Mouse (Mus musculus) heart, adult 2 months (tissue): ENCODE data around the gene Cpne9.

Experiments used
- CTCF ChIP-seq: fragments of 200-600 bp; IDR thresholded peaks from 2 replicates; pipeline ENCODE4 v1.8.1; 2022; ENCODE audit warnings: antibody characterized with exemption, mild to moderate bottlenecking, moderate library complexity
- POLR2A ChIP-seq: fragments of 200-500 bp; IDR thresholded peaks from 2 replicates; pipeline ENCODE4 v1.6.1; 2011; ENCODE audit warnings: mild to moderate bottlenecking, low read depth, low read length, control low read depth; ENCODE audit not compliant: insufficient read depth

DNA sequence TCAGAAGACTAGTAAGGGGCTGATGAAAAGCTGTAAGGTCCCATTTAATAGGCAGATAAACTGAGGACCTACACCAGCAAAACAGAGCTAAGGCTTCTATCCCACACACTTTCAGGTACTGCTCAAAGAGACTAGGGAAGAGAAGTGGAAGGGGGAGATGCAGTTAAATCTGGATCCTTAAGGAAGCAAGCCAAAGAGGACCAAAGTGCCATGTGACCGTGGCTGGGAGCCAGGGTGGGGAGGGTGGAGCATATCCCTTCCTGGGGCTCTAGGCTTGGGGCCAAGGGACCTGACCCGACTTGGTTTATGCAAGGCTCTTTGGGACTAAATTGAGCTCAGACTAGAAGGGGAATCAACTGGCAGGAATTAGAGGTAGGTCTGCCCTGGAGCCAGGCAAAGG lies 62.2 kb downstream of the Cpne9 start:
- TF ChIP-seq CTCF = no peak
- peak; percentile 8; the same call in 1 of the 2 replicates for TF ChIP-seq POLR2A
